Mouse (Mus musculus): ENCODE measurements around the gene Slc6a6. TPM values are rescaled to one million over a fixed set of nuclear protein-coding genes. Genes with fewer than 3 reads are reported as not detected.

Slc6a6 gene
- polyA plus RNA-seq, 2 experiments: 41.2 to 43.3 TPM

DNA sequence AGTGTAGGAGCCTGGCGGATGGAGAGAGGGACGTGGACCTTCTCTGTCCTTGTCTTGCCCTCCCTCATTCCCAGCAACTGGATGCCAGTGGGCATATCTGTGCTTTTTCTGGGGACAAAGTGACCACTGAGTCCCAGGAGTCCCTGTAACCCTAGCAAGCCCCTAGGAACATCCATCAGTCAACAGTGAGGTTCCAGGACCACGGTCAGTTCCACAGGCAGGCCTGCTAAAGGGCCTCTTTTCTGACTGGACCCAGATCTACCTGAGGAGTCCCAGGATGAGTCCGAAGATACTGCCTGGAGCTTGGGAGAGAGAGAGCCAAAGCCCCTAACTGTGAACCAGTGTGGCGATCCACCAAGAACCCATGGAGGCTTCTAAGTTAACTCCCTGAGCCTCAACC, 90.1 kb downstream of the Slc6a6 start:
- H3K27ac ChIP-seq (replicated peaks; ENCODE audit: low read depth, low read length): no peak overlapping the region
- H3K4me2 ChIP-seq (replicated peaks; ENCODE audit: low read depth, low read length, severe bottlenecking): no peak overlapping the region
- ATAC-seq (ENCODE audit: low FRiP score, low read depth) (no peak), DNase-seq (ENCODE audit: low spot score) (no peak)
- 0 out of 2 replicates have a peak, but pooled peaks cover 4% of the 10 kb centered on the region for H3K9me3 ChIP-seq (ENCODE audit: control insufficient read depth, low read length)
- no peak overlapping the region for H3K9ac ChIP-seq (ENCODE audit: low read depth, low read length, severe bottlenecking)
- no peak for TF ChIP-seq POLR2A (IDR thresholded peaks at IDR 0.05; ENCODE audit: borderline replicate concordance, extremely low read depth, insufficient read depth, insufficient read length)
- H3K4me3 ChIP-seq (replicated peaks; ENCODE audit: low read length): no peak overlapping the region
- no peaks in the 10 kb centered on the region for H3K36me3 ChIP-seq (ENCODE audit: control insufficient read depth, insufficient read depth, low read length)
- no peaks in the 10 kb centered on the region for H3K4me1 ChIP-seq (ENCODE audit: control insufficient read depth, insufficient read depth, low read length)
- 71% methylated on average over 5 of the region's 5 CpGs for WGBS
- no peaks in the 10 kb centered on the region for H3K27me3 ChIP-seq (ENCODE audit: control insufficient read depth, insufficient read depth, low read length)

DNA sequence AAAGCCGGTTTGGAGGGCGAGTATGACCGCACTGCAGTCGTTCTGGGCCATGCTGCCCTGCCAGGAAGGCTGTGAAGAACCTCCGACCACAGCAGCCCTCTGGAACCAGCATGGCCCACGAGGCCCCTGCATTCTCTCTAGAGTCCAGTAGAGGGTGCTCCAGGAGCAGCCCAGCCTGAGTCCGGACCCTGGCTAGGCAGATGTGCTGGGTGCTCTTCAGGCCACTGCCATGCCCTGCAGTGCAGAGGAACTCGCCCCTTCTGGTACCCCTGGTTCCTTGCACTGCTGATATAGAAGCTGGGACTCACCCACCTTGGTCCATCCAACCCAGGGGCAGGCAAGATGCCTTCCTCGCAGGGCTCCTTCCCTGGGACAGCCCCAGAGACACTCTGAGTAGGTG, 92.7 kb downstream of the Slc6a6 start:
- ATAC-seq (ENCODE audit: low FRiP score, low read depth): no peak; the same call in 1 of the 2 replicates
- no peak for TF ChIP-seq POLR2A (IDR thresholded peaks at IDR 0.05; ENCODE audit: borderline replicate concordance, extremely low read depth, insufficient read depth, insufficient read length)

DNA sequence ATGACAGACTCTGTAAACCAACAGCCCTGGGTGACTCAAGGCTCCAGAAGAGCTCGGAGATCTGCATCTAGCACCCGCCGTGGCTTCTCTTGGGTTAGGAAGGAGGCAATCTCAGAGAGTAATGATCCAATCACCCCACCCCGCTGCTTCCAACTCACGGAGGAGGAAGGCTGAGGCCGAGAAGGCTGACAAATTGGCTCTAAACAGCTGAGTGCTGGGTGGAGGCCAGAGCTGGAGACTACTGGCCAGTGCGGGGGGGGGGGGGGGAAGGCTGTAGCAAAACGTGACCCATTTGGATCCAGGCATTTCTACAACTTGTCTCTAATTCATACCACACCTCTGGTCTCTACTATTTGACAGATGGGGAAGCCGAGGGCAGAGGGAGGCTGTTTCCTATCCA, 95.4 kb downstream of the Slc6a6 start:
- DNase-seq (ENCODE audit: low spot score): no peak
- TF ChIP-seq POLR2A (IDR thresholded peaks at IDR 0.05; ENCODE audit: borderline replicate concordance, extremely low read depth, insufficient read depth, insufficient read length): no peak
- Histone ChIP-seq H3K4me2 (replicated peaks; ENCODE audit: low read depth, low read length, severe bottlenecking) (no peak overlapping the region), H3K9ac (ENCODE audit: low read depth, low read length, severe bottlenecking) (no peak overlapping the region), H3K36me3 (ENCODE audit: control insufficient read depth, insufficient read depth, low read length) (no peaks in the 10 kb centered on the region), H3K4me1 (ENCODE audit: control insufficient read depth, insufficient read depth, low read length) (no peaks in the 10 kb centered on the region), H3K27me3 (ENCODE audit: control insufficient read depth, insufficient read depth, low read length) (no peaks in the 10 kb centered on the region), H3K27ac (replicated peaks; ENCODE audit: low read depth, low read length) (no peak overlapping the region), H3K4me3 (replicated peaks; ENCODE audit: low read length) (no peak overlapping the region), H3K9me3 (ENCODE audit: control insufficient read depth, low read length) (no peaks in the 10 kb centered on the region)
- ATAC-seq (ENCODE audit: low FRiP score, low read depth): no peak
- 56% methylated on average over 8 of the region's 9 CpGs for WGBS

More for the DNA sequence above, 92.7 kb downstream of the Slc6a6 start:
- Histone ChIP-seq H3K4me1 (ENCODE audit: control insufficient read depth, insufficient read depth, low read length) (no peaks in the 10 kb centered on the region), H3K9ac (ENCODE audit: low read depth, low read length, severe bottlenecking) (no peak overlapping the region), H3K27me3 (ENCODE audit: control insufficient read depth, insufficient read depth, low read length) (no peaks in the 10 kb centered on the region), H3K36me3 (ENCODE audit: control insufficient read depth, insufficient read depth, low read length) (no peaks in the 10 kb centered on the region), H3K9me3 (ENCODE audit: control insufficient read depth, low read length) (no peaks in the 10 kb centered on the region), H3K4me3 (replicated peaks; ENCODE audit: low read length) (no peak overlapping the region), H3K27ac (replicated peaks; ENCODE audit: low read depth, low read length) (no peak overlapping the region), H3K4me2 (replicated peaks; ENCODE audit: low read depth, low read length, severe bottlenecking) (no peak overlapping the region)
- 10% methylated on average over 9 of the region's 9 CpGs for WGBS
- DNase-seq (ENCODE audit: low spot score): peak; percentile 52

DNA sequence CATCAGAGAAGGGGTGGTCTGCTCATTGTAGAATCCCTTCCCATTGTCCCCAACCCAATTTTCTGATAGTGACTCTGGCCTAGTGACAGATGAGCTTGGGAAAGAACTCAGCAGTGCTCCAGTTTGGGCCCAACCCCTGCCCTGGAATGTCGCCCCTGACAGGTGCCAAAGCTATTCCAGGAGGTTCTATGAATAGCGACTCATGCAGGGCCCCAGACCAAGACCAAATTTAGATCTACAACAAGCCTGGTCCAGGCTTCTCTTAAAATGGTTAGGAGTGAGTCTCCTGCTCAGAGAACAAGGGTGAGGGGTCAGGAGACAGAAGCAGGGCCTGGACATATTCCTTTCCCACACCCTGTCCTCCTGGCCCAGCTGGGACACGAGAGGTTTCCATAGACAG, 101.2 kb downstream of the Slc6a6 start:
- H3K4me1 ChIP-seq (ENCODE audit: control insufficient read depth, insufficient read depth, low read length): no peaks in the 10 kb centered on the region
- no peaks in the 10 kb centered on the region for H3K9me3 ChIP-seq (ENCODE audit: control insufficient read depth, low read length)
- 74% methylated on average over 3 of the region's 3 CpGs for WGBS
- no peak for DNase-seq (ENCODE audit: low spot score)
- H3K9ac ChIP-seq (ENCODE audit: low read depth, low read length, severe bottlenecking): no peak overlapping the region
- H3K4me3 ChIP-seq (replicated peaks; ENCODE audit: low read length): no peak overlapping the region
- ATAC-seq (ENCODE audit: low FRiP score, low read depth): peak; percentile 50
- no peak overlapping the region for H3K27ac ChIP-seq (replicated peaks; ENCODE audit: low read depth, low read length)
- H3K4me2 ChIP-seq (replicated peaks; ENCODE audit: low read depth, low read length, severe bottlenecking): no peak overlapping the region
- no peak for TF ChIP-seq POLR2A (IDR thresholded peaks at IDR 0.05; ENCODE audit: borderline replicate concordance, extremely low read depth, insufficient read depth, insufficient read length)
- H3K27me3 ChIP-seq (ENCODE audit: control insufficient read depth, insufficient read depth, low read length): no peaks in the 10 kb centered on the region
- H3K36me3 ChIP-seq (ENCODE audit: control insufficient read depth, insufficient read depth, low read length): no peaks in the 10 kb centered on the region

DNA sequence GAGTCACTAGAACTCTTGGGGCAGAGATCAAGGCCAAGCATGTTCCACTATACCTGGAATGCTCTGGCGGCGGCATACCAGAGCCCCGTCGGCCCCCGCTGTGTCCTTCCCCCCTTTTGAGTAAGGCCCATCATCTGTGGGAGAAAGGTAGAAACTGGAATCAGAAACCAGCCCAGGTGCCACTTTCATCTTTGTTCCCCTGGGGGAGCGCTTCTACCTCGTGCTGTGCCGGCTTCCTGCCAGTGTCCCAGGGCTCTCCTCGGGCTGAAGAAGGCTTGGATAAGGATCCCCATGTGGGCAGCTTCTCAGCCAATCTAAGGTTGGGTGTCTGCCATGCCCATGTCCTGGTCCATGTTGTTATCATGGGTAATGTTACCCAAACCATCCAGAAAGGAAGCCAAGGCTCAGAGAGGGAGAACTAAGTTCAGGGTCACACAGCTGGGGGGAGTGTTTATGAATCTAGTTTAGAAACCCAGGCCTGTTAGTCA, 104.5 kb downstream of the Slc6a6 start:
- H3K9me3 ChIP-seq (ENCODE audit: control insufficient read depth, low read length): no peaks in the 10 kb centered on the region
- no peak overlapping the region for H3K4me3 ChIP-seq (replicated peaks; ENCODE audit: low read length)
- no peaks in the 10 kb centered on the region for H3K36me3 ChIP-seq (ENCODE audit: control insufficient read depth, insufficient read depth, low read length)
- H3K9ac ChIP-seq (ENCODE audit: low read depth, low read length, severe bottlenecking): no peak overlapping the region
- TF ChIP-seq POLR2A (IDR thresholded peaks at IDR 0.05; ENCODE audit: borderline replicate concordance, extremely low read depth, insufficient read depth, insufficient read length): no peak
- H3K4me1 ChIP-seq (ENCODE audit: control insufficient read depth, insufficient read depth, low read length): no peaks in the 10 kb centered on the region
- no peak overlapping the region for H3K27ac ChIP-seq (replicated peaks; ENCODE audit: low read depth, low read length)
- no peaks in the 10 kb centered on the region for H3K27me3 ChIP-seq (ENCODE audit: control insufficient read depth, insufficient read depth, low read length)
- ATAC-seq (ENCODE audit: low FRiP score, low read depth): no peak
- DNase-seq (ENCODE audit: low spot score): no peak
- H3K4me2 ChIP-seq (replicated peaks; ENCODE audit: low read depth, low read length, severe bottlenecking): no peak overlapping the region
- 73% methylated on average over 9 of the region's 9 CpGs for WGBS

GRCm38 (mm10) chr6:91795640-91796039, 111.8 kb downstream of the Slc6a6 start:
- no peak overlapping the region for H3K4me2 ChIP-seq (replicated peaks; ENCODE audit: low read depth, low read length, severe bottlenecking)
- no peaks in the 10 kb centered on the region for H3K9me3 ChIP-seq (ENCODE audit: control insufficient read depth, low read length)
- H3K9ac ChIP-seq (ENCODE audit: low read depth, low read length, severe bottlenecking): no peak overlapping the region
- H3K36me3 ChIP-seq (ENCODE audit: control insufficient read depth, insufficient read depth, low read length): no peaks in the 10 kb centered on the region
- DNase-seq (ENCODE audit: low spot score) (no peak), ATAC-seq (ENCODE audit: low FRiP score, low read depth) (no peak)
- H3K4me1 ChIP-seq (ENCODE audit: control insufficient read depth, insufficient read depth, low read length): no peaks in the 10 kb centered on the region
- WGBS: 44% methylated on average over 3 of the region's 3 CpGs
- TF ChIP-seq POLR2A (IDR thresholded peaks at IDR 0.05; ENCODE audit: borderline replicate concordance, extremely low read depth, insufficient read depth, insufficient read length): no peak
- H3K4me3 ChIP-seq (replicated peaks; ENCODE audit: low read length): no peak overlapping the region
- H3K27me3 ChIP-seq (ENCODE audit: control insufficient read depth, insufficient read depth, low read length): no peaks in the 10 kb centered on the region
- no peak overlapping the region for H3K27ac ChIP-seq (replicated peaks; ENCODE audit: low read depth, low read length)

All from limb, embryonic 14.5 days (tissue).